Mouse (Mus musculus): ENCODE measurements at regions not wholly inside any gene's neighbourhood (a gene's known extent, or its start where the extent isn't known, plus 50 kb on each side); places are given as distances from the start of the nearest gene placed in this dataset.

DNA sequence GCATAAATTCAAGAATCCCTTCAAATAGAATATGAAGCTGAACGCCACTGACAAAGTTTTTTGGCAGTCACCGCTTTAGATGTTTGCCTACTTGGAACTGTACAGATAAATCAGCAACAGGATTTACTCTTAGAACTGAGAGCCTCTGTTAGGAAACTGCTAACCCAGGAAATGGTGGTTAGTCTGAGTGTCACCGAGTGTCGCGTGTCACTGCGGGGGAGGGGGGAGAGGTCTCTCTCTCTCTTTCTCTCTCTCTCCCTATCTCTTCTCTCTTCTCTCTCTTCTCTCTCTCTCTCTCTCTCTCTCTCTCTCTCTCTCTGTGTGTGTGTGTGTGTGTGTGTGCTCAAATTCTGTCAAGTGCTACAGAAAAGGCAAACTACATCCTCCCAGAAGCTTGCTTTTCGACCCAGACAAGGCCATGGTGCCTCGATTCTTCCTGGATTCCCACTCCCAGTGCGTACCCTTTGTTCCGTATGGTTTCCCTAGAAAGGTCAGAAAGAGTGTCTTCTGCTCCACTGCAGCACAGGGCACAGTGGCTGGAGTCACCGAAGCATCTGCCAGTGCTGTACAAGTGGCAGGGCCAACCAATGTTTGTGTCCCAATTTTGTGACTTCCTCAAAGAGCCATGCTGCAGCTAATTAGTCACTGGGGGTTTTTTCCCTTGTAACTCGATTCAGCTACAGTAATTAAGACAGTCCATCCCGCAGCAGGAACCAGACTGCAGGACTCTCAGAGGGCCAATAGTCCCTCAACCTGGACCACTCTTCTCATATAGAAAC is 87.0 kb downstream of the Cog6 start:
- in situ Hi-C loops (cut with MseI, MboI), result loop anchor here in 1 of 2 experiments (10.0 kb wide), 1 partner anchor 675 kb away; no protein-coding TSS in a partner anchor

DNA sequence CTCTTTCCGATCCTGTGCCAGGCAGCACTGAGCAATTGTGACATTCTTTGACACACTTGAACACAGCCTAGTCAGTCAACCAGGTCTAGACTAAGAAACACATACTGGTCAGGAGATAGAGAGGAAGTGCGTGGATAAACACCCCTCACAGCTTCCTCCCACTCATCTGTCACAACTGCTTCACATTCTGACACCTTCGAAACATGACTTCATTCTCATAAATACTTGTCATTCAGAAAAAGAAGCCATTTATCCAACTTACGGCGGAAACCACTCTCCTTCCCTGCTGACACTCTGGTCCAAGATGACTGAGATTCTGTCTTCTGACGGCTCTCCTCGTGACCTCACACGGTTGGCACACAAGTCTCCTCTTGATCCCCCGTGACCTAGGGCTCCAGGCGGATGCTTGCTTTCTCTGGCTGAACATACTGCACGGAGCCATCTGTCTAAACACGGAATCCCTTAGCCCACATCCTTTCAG is 89.6 kb downstream of the Cog6 start:
- in situ Hi-C loops (cut with MseI, MboI), result loop anchor here in 1 of 2 experiments (10.0 kb wide), 1 partner anchor 673 kb away; no protein-coding TSS in a partner anchor

DNA sequence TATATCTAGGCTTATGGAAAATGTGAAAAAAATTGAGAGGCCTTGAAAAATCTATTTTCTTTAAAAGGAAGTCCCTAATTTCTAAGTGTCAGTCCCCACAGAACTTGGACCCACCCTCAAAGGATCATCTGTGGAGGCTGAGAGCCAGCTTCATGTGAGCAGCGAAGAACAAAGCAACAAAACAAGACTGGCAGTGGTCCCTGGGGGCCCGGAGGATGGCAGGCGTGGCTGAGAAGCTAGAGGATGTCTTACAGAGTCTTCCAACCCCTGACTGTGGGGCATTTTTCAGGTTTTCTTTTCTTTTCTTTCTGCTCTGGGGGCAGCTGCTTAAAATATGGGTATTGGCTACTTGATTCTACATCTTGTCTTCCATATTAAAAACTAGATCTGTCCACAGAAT is 90.5 kb downstream of the Cog6 start:
- in situ Hi-C loops (cut with MseI, MboI), result loop anchor here in 1 of 2 experiments (10.0 kb wide), 1 partner anchor 672 kb away; no protein-coding TSS in a partner anchor

DNA sequence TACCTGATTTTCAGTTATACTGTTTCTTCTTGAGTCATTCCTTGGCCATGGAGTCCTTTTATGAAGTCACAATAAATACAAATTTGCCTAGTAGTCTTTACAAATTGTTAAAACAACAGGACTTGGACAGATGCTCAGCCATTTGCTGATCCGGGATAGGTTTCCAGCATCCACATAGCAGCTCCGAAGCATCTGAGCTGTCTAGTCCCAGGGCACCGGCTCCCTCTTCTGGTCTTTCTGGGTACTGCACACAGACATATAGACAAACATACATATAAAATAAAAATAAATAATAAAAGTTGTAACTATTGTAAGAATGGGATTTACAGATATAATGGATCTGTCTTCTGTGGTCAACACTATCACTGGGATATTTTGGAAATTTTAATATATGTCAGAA is 91.8 kb downstream of the Cog6 start:
- in situ Hi-C loops (cut with MseI, MboI), result loop anchor here in 1 of 2 experiments (10.0 kb wide), 1 partner anchor 670 kb away; no protein-coding TSS in a partner anchor

DNA sequence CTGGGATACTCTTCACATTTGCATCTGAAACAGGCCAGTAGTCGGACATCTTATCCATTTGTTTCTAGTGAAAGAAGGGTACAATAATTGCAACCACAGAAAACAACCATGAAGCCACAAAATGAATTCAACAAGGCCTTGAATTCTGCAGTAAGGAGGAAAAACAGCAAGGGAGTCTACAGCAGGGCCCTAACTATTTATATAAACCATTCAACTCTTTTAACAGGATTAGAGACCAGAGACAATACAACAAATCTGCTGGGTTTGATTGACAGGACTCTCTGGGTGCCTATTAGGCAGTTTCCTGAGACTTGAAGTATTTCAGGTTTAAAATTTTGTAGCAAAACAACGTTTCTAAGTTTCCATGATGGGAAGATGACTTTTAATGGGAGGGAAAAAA is 92.4 kb downstream of the Cog6 start:
- in situ Hi-C loops (cut with MseI, MboI), result loop anchor here in 1 of 2 experiments (10.0 kb wide), 1 partner anchor 670 kb away; no protein-coding TSS in a partner anchor

DNA sequence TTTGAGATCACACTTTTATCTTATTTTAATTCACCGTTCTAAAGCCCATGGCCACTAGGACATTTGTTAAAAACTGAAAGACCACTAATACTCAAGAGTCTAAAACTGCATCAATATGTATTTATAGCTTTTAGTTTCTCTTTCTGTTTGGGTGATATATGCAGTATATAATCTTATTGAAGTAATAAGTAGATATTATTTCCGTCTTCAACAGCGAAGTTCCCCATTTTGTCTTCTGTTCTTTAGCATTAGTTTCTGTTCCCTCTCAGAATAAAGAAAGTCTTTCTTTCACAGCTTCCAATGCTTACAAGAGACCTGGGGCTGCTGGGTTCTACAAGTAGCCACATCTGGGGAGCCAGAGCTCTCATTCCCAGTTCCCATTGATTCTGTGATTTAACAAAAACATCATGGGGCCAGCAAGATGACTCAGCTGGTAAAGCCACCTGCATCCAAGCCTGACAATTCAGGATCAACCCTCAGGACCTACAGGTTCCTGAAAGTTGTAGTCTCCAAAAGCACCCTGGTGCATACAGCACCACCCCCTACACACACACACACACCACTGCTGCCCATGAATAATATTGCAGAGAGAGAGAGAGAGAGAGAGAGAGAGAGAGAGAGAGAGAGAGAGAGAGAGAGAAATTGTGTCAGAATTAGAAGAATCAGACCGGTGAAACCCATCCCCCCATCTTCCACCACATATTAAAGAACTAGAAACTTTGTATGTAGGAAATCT is 93.0 kb downstream of the Cog6 start:
- in situ Hi-C loops (cut with MseI, MboI), result loop anchor here in 1 of 2 experiments (10.0 kb wide), 1 partner anchor 669 kb away; no protein-coding TSS in a partner anchor

DNA sequence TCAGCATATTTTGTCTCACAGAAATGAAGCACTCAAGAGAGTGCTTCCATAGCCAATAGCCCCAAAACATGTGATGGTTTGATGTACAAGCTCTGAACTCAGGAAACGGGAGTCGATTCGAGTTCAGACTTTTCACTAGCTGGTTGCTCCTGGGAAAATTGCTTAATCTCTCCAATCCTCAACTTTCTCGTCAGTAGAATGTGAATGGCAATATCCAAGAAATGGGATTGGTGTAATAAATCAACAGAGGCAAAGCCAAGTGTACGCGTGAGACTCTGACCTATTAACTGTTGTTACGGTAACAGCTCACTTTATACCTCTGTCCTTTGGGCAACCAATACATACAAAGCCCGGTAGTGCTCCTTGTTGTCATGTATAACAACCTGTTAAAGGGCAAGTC is 94.6 kb downstream of the Cog6 start:
- in situ Hi-C loops (cut with MseI, MboI), result loop anchor here in 1 of 2 experiments (10.0 kb wide), 1 partner anchor 668 kb away; no protein-coding TSS in a partner anchor

DNA sequence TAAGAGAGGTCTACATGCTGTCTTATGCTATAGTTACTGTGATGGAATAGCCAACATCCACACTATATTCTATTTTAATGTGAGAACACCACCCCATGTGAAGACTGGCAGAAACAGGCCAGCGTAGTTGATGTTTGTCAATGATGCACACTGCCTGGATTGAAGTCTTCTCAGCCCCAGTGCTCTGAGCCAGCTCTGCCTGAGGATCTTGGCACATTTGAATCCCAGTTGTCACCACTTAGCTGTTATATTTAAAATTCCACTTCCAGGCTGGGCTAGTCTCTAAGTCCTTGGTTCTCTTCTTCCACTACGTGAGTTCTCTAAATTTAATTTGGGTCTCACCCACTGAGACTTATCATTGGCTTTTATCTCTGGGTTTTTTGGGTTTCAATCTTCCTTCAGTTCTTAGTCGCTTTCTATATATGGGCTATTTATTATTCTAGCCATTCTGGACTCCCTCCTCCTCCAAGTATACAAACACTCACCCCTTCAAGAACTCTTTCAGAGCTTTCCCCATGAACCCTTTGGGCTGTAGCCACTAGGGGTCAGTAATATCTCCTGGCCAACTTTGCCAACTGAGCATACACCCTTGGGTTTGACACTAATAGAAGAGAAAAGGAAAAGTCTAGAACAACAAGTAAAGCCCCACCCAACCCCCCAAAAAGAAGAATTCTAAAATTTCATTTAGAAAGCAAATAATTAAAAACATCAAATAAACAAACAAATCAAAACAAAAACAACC is 110.0 kb downstream of the Cog6 start:
- in situ Hi-C loops (cut with MseI, MboI), result no loop called here

DNA sequence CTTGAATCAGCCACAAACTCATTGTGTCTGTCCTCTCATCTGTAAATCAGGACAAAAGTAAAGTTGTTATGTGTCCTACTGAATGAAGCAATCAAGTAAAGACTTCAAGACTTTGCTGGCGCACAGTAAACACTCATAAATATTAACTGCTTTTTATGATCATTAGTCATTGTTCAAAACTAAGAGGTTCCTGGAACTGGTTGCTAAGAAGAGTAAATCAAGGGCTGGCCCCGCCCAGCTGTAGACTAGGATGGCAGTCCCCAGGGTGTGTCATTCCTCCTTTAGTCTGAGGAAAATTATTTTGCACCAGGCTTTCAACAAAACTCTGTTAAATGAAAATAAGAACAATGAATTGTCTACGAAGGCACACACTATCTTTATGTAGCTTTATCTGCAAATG is 113.0 kb downstream of the Cog6 start:
- in situ Hi-C loops (cut with MseI, MboI), result no loop called here

DNA sequence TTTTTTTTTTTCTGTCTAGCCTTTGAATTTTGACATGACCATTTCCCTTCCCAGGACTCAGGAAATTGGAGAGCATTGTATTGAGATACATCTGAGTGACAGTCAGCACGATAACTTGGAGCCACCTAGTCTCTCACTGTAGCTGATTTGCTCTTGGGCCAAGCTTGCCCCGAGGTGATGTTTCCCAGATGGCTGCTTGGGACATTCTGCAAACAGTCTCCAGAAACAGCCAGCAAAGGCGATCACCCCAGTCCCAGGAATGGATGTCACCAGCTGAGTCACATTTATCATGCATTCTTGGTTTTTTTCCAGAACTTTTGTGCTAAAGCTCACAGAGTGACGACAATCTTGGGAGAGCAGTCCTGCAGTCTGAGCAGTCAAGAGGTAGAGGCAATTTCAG is 119.4 kb downstream of the Cog6 start:
- in situ Hi-C loops (cut with MseI, MboI), result no loop called here

DNA sequence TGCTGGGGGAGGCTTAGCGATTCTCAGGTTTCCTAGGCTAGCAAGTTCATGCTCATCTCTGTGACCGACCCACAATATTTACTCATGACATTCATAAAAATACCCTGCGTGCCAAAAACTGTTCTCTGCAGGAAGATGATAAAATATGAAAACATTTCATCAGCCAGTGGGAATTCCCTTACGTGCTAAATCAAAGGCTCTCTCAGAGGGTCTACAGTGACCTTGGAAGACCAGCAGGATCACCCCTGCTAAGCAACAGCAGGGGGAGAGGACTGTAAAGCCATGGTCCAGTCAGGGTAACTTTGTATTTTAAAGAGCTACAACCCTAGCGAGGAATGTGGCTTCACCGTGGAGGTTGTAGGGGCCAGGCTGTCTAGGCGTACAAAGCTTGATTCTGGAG is 120.6 kb downstream of the Cog6 start:
- in situ Hi-C loops (cut with MseI, MboI), result no loop called here

DNA sequence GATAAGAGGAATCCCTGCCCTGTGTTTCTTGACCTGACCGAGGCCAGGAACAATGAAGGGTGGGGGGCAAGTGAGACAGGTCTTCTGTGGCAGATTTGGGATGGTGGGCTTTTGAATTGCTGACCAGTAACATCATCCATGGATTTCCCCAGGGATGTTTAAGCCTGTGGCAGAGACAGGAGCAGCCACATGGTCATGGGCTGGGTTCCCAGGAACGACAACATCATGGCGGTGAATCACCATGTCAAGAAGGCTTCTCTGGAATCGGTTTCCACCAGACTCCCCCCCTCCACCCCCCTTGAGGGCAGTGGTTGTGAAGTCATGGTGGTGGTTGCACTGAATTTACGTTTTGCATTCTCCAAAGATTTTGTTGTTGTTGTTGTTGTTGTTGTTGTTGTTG is 121.3 kb downstream of the Cog6 start:
- in situ Hi-C loops (cut with MseI, MboI), result no loop called here

DNA sequence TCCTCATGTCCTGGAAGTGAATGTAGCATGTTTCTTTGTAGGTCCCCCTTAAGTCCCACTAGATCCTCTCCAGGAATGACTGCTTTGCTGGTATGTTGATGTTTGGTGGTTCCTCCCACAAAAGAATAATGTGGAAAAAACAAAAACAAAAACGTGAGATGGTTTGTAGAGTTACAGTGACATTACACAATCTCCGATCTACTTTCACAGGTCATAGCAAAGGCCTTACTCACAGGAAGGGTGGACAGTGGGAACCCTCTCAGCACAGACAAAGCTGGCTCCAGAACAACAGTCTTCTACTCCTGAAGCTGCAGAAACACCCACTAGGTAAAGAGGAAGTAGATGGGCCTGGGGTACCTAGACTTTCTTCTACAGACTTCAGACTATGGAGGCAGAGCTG is 122.2 kb downstream of the Cog6 start:
- in situ Hi-C loops (cut with MseI, MboI), result no loop called here

DNA sequence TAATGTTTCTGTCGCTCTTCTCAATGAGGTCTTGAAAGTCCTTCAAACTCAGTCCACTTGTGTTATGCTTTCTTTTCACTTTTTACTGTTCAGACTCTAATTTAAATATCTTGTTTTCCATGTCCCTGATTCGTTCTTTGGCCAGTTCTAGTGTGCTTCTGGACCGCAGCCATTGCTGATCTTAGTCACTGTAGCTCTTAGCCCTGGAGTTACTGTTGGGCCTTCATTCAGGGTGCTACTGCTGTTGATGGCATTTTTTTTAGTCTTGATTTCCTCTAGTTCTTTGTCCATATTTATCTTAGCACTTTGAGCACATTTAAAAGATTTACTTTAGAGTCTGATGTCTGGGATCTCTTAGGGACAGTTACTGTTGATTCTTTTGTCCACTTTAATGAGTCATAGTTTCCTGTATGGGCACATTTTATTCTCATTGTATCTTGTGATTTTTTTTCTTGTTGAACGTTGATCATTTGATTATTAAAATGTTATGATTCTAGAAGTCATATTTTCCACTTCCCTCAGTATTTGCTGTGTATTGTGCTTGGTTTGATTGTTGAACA is 127.8 kb downstream of the Cog6 start:
- in situ Hi-C loops (cut with MseI, MboI), result no loop called here

DNA sequence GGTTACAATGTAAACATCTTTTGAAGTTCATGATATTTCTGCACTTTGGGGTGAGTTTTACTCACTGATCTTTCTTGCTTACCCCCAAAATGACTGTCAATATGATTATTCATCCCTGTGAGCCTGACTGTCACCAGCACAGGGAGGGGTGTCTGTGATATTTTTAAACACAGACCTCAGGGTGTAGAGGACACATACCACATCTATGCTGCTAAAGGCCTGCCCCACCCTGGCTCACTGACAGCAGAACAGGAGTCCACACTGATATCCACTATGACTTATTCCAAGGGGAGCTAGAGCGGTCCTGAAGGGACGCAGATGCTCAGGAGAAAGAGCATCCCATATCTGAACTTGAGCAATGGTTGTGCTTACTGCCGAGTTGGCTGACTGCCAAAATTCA is 135.1 kb downstream of the Cog6 start:
- in situ Hi-C loops (cut with MseI, MboI), result no loop called here

DNA sequence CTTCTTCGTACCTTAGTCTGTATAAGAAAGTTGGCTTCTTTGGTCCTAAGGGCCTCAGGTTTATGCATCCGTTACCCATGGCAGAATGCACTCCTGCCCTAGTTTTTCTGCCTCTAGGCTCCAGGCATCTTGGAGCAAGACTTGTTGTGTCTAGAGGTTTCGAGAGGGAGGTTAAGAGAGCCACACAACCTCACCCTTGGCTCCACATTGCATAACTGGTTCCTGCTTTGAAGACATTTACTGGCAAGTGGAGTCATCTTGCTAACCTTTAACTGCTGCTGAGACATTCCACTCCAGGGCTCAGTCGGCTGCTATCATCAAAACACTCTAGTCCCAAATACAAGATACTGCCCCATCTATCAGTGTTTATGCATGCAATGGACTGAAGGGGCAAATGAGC is 135.9 kb downstream of the Cog6 start:
- in situ Hi-C loops (cut with MseI, MboI), result no loop called here

DNA sequence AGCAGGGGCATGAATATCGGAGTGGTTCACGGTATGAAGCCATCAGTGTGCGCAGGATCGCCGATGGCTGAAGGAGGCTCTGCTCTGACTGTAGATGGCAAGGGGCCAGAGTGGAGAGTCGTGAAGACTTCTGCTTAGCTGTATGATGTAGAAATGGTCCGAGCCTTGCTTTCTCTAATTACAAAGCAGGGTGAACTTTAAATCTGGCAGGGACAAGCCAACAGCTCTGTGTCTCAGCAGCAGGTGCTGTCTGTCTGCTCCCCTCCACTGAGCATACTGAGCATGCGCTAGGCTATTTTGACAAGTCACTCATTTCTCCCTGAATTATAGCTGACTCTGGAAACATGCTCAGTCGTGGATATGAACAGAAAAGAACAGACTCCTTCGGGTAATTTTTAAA is 137.3 kb downstream of the Cog6 start:
- in situ Hi-C loops (cut with MseI, MboI), result no loop called here

DNA sequence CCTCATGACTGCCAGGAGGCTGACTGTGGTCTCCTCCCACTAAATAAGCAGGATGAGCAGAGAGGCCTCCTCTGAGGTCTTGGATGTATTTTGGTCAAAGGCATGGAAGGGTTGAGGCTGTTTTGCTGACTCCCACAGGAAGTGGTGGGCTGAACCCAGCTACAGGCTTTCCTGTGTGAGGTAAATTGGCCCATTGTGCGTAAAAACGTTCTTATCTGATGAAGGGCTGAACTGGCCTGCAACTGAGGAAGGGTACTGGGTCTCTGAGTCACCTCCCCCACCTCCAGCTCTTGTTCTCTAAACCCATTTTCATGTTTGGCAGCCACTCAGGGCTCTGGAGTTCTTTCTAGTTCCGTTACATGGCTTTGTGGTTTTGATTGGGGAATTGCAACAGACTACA is 138.7 kb downstream of the Cog6 start:
- in situ Hi-C loops (cut with MseI, MboI), result no loop called here

DNA sequence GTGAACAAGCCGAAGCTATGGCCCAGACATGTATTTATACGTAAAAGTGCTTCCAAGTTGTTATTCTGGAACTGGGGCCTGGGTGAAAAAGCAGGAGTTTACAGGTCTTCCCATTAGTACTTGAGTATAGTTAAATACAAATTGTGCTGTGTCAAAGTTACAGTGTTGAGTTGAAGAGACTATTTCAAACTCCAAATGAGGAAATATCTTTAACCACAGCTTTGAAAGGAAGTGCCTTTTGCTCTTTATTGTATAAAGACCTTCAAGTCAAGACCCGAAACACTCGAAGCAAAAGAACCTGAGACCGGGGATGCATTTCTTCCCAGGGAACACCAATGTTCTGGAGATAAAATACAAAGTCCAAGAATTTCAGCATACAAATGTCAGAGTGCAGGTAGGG is 144.8 kb downstream of the Cog6 start:
- in situ Hi-C loops (cut with MseI, MboI), result no loop called here

DNA sequence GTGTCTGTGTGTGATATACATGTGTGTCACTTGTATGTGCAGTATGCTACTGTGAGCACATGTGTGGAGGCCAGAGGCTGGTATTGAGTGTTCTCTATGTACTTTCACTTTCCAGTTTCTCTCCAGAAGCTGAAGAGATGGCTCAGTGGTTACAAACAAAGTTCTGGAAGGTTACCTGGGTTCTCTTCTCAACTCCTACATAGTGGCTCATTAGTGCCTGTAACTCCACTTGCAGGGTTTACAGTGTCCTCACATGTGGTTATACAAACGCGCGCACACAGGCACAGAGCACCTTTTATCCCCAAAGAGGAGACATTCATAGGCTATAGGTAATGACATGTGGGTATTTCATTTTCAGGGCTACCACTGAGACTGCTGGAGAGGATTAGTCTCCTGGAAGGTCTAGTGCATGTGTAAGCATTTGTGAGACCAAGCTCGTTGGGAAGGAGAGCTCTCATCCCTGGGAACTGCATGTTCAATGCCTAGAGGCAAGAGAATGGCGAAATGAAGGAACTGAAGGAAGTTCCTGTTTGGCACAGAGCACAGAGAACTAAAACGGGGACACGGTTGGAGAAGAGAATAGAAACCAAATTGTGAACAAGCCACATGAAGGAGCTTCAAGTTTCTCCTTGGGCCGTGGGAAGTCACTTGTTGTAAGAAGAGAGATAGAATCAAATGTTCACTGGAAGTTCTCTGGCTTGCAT is 153.7 kb downstream of the Cog6 start:
- in situ Hi-C loops (cut with MseI, MboI), result no loop called here

DNA sequence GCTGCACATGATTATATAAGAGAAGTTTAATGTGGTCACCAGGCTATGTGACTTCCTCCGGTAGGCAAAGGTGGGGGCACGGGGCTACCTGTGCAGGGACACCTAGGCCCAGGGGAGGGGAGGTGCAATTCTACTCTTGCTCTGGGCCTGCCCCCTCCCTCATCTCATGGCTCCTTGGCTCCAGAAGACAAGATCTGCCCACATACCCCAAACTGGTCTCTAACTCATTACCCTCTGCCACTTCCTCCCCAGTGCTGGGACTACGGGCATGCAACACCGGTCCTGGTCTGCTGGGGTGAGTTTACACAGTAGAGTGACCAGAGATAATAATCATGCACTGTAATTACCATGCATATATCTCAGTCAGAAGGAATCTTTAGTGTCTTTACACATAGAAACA is 155.0 kb downstream of the Cog6 start:
- in situ Hi-C loops (cut with MseI, MboI), result no loop called here

All from mouse trophoblast stem cell (cell line).